Mouse (Mus musculus) bone marrow, adult 2 months (tissue): ENCODE data around the gene Spata21.

Experiments used
- CTCF ChIP-seq: fragments of 200-500 bp; IDR thresholded peaks from 2 replicates; pipeline ENCODE4 v1.5.1; 2011; ENCODE audit warnings: low read length, control low read depth; ENCODE audit not compliant: control insufficient read depth, insufficient read depth
- POLR2A ChIP-seq: fragments of 200-500 bp; IDR thresholded peaks from 2 replicates; pipeline ENCODE4 v1.6.1; 2011; ENCODE audit warnings: low read depth, mild to moderate bottlenecking, control low read depth, low read length, borderline replicate concordance; ENCODE audit not compliant: control insufficient read depth

DNA sequence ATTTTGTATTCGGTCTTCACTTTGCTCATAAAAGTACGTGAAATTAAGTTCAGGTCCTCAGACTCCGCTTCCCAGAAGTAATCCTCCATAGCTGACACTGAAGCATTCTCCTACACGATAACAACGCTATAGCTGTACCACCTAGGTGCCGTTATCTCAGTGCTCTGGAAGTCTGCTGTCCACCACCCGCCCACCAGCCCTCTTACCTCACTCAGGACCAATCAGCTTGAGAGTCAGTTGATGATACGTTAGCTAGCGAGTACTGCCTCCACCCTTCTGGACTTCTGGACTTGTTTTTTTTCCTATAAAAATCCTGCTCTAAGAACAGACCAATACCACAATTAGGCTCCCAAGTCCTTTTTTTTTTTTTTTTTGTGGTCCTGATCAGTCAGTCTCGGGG, 1.3 kb upstream of the Spata21 start:
- no peak for TF ChIP-seq CTCF
- no peak for TF ChIP-seq POLR2A
